Mouse (Mus musculus) heart, adult 18-20 months (tissue): ENCODE measurements around the gene Camkv. TPM values are rescaled to one million over a fixed set of nuclear protein-coding genes. Genes with fewer than 3 reads are reported as not detected.

ENCODE experiments used
- DNase-seq, 2 experiments: peaks; one replicate each; pipeline ENCODE4 v3.0.0; 2021 to 2022; ENCODE audit warnings: mixed read lengths in 1 of 2
- total RNA-seq, 2 experiments: library from RNA; stranded (reverse); gene quantifications; 2 replicates each; pipeline ENCODE4 v1.2.3; 2021

The Camkv gene
- total RNA-seq, 2 experiments from 2014 or later: not detected

GRCm38 (mm10) chr9:107962916-107963315, 27.4 kb downstream of the Camkv start:
- no peak for DNase-seq

GRCm38 (mm10) chr9:107963700-107964099, 28.2 kb downstream of the Camkv start:
- DNase-seq: peak; percentile 83 to 89

GRCm38 (mm10) chr9:107964681-107965080, 29.2 kb downstream of the Camkv start:
- DNase-seq: no peak

- peak in 1 of 2 experiments; percentile 50 for DNase-seq
Measured at GRCm38 (mm10) chr9:107966676-107967075, 31.2 kb downstream of the Camkv start.

DNA sequence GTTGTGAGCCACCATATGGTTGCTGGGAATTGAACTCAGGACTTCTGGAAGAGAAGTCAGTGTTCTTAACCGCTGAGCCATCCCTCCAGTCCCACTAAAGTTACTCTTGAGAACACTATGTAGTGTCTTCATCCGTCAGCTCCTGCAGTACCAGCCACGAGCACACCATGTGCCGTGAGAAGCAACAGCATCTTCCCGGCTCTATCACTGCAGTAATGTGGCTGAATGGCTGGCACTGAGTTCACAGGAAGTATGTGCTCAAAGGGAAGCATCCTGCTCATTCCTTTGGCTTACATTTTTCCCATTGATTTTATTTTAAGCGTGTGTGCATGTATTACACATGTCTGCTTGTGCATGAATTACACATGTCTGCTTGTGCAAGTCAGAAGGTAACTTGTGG, 32.0 kb downstream of the Camkv start:
- DNase-seq: no peak

GRCm38 (mm10) chr9:107968531-107968930, 33.1 kb downstream of the Camkv start:
- no peak for DNase-seq

DNA sequence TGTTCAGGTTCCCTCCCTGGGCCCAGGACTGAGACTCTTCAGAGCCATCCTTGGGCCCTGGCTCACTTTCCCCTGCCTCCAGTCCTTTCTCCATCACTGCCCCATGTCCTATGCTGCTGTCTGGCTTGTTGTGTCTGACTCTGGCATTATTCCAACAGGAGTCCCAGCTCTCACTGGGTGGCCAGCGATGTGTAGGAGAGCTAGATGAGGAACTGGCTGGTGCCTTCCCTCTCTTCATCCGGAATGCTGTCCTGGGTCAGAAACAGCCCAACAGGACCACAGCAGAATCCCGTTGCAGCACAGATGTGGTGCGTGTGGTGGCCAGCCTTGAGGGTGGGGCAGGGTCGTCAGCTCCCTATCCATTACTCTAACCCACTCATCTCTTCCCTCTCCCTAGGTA, 34.8 kb downstream of the Camkv start:
- no peak for DNase-seq

GRCm38 (mm10) chr9:107971690-107972541, 36.4 kb downstream of the Camkv start:
- DNase-seq: peak in 1 of 2 experiments; percentile 80

GRCm38 (mm10) chr9:107974491-107975171, 39.2 kb downstream of the Camkv start:
- no peak for DNase-seq

GRCm38 (mm10) chr9:107975399-107976386, 40.2 kb downstream of the Camkv start, which contains the start of gene Uba7:
TSS of gene Uba7 (plus strand) at chr9:107975505.
- DNase-seq: peak; percentile 74 to 84

GRCm38 (mm10) chr9:107978815-107979214, 43.3 kb downstream of the Camkv start:
- no peak for DNase-seq

DNA sequence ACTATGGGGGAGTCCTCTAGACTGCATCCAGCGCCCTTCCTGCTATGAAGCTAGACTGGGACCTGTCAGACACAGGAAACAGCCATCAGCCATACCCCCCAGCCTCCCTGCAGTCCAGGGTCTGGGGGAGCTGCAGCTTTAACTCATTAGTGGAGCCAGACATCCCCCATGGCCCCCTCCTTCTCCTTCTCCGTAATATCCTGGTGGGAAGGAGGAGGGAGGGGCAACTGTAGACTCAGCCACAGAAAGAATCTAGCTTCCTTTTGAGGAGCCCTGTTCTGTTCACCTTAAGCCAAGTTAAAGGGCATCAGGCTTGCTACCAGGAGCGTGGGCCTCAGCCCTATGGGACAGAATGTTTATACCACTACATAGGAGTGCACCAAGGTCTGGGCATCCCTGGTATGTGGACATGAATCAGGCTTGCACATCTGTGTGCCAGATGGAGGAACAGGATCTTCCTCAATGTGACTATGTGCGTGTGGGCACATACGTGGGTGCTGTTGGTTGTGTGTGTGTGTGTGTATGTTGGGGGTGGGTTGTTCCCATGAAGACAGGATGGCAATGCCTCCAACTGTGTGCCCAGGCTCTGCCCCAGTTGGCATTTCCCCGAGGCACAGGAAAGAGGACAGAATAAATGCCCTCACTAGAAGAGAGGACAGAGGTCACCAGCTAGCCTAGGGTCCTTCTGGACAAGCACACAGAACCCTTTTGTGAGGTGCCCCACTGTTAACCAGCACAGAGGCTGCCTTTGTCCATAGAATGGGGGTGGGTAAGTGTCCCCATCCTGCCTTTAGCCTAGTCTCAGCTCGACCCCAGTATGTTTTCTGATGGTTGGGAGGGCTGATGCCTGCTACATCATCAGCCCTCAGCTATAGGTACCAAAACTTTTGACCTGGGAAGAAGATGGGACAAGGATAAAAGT, 46.5 kb downstream of the Camkv start:
- peak in 1 of 2 experiments; percentile 40 for DNase-seq

DNA sequence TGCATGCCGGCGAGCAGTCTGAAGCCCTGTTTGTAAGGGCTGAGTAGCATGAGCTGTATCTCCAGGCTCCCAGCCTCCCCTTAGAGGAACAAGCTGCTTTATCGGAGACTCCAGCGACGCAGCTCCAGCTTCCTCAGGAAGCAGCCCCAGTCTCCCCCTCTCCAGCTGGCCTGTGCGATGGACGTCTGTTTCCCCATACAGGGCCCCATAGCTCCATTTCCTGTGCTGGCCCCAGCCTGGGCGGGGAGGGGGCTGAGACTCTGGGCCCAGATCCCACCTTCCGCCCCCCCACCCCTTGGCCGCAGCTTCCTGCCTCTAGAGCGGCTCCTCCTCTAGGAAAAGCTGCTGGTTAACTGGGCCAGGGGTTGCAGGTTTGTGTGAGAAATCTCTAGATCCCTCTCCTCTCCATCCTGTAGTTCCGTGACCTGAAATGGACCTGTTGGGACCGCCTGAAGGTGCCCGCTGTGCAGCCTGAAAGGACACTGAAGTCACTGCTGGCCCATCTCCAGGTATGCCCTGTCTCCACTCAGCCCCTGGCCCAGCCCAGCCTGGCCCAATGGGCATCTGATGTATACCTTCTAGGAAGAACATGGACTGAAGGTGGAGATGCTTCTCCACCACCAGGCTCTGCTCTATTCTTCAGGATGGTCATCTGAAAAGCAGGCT, 47.3 kb downstream of the Camkv start, which contains the start of gene Gm20661:
Gm20661 (plus strand) TSS at position 378 of the 666 bp plus-strand sequence.
- peak; percentile 81 to 94 for DNase-seq

DNA sequence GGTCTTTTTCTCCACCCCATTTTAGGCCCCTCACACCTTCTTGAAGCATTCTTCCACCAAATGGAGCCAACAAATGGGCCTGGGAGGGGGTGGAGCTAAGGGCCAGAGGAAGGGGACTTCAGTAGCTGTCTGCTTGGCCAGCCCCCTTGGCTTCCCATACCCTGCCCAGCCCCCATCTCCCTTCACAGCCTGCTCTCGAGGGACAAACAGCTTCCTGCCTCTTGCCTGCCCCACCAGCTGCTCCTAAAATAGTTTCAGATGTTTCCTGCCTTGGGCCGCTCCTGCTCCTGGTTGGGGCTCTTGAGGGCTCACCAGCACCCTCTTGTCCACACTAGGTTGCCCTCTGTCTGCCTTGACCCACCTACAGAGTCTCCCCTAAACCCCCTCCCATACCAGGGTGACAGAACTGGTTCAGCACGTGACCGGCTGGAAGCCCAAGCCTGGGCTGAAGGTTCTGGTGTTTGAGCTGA, 48.0 kb downstream of the Camkv start:
- peak; percentile 90 to 96 for DNase-seq

DNA sequence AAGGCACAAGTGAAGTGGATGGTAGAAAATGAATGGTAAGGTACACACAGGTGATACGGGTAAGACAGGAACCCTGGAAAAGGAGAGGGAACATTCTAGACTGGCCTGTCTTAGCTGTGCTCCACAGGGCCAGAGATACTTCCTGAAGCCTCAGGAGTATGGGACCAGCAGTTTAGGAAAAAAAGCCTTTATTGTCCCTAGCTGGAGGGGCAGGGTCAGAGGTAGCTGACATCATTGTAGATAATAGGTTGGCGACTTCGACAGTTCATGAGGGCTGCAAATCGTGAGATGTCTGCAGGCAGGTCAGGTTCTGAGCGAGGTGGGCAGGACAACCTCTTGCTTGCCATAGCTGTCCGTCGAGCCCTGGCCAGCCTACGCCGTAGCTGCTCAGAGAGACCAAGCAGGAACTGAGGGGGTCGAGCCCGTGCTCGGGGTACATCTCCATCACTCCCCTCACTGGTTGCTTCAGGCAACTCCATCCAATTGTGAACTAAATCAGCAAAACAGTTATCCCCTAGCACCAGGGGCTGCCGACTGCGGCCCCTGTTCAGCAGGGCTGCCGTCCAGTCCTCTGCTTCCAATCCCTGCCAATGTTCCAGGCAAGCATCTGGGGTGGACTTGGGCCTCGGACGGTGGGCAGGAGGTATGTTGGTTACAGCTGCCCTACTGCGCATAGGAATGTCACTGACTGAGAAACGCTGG, 48.7 kb downstream of the Camkv start:
- DNase-seq: peak; percentile 27 to 51

- DNase-seq: peak in 1 of 2 experiments; percentile 50
Measured at GRCm38 (mm10) chr9:107984754-107985055, 49.2 kb downstream of the Camkv start.

- DNase-seq: peak; percentile 93 to 95
Measured at GRCm38 (mm10) chr9:107985131-107986119, 50.0 kb downstream of the Camkv start, which contains the start of gene Inka1. TSS of gene Inka1 (minus strand) at chr9:107985879.

GRCm38 (mm10) chr9:107986376-107986775, 50.9 kb downstream of the Camkv start:
- peak; percentile 90 to 91 for DNase-seq
